15 mouse cellular contexts compared by ENCODE assay signal in the genomic region with DNA sequence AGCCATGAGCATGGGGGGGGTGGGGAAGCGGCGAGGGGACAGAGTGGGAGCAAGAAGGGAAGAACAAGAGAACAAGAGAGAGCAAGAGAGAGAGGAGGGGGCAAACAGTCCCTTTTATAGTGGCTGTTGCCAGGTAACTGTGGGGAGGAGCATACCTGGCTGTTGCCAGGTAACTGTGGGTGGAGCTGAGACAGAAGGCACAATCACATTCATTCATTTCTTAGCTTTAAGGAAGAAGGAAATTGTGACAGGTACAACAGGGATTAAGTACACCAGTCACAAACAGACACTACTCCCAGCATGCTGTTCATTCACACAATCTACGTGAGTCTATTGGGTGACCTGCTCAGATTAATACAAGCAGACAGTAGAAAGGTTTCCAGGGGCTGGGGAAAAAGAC.
DNase-seq lines count a peak whose midpoint lies in the region; ATAC-seq and TF ChIP-seq lines count a peak whose summit lies in the region.
"Had no signal": no experiment of that assay in that cellular context is flagged by ENCODE, and none has a peak within 500 bp of the region (broad histone marks: within the 10 kb centered on the region; RNA-seq: fewer than 3 reads in every experiment).

No protein-coding gene starts in this region.

- H3K4me2 ChIP-seq in forebrain, embryonic 16.5 days (ENCODE audit: low read length): no peak overlapping the region
- no peak overlapping the region for H3K4me2 ChIP-seq in lung, postnatal 0 days (replicated peaks; ENCODE audit: low read depth, low read length)
- no peak overlapping the region for H3K4me2 ChIP-seq in midbrain, embryonic 11.5 days
- no peak overlapping the region for H3K4me2 ChIP-seq in stomach, postnatal 0 days (replicated peaks; ENCODE audit: low read depth)
- H3K4me2 ChIP-seq: heart, embryonic 12.5 days; liver, embryonic 11.5 days; lung, embryonic 15.5 days had no signal

- no peak for TF ChIP-seq CTCF in lung, postnatal 0 days (IDR thresholded peaks at IDR 0.05)
- no peak for TF ChIP-seq CTCF in stomach, postnatal 0 days (IDR thresholded peaks at IDR 0.05; ENCODE audit: low read depth)

- WGBS in forebrain, embryonic 10.5 days: 31% methylated on average over 3 of the region's 3 CpGs
- WGBS in forebrain, embryonic 16.5 days: 48% methylated on average over 3 of the region's 3 CpGs
- 70% methylated on average over 3 of the region's 3 CpGs for WGBS in lung, postnatal 0 days
- 19% methylated on average over 3 of the region's 3 CpGs for WGBS in midbrain, embryonic 11.5 days
- 66% methylated on average over 3 of the region's 3 CpGs for WGBS in stomach, postnatal 0 days

- H3K27ac ChIP-seq in forebrain, embryonic 10.5 days: peak overlapping the region; percentile 92
- H3K27ac ChIP-seq in forebrain, embryonic 16.5 days (ENCODE audit: low read length): no peak overlapping the region
- no peak overlapping the region for H3K27ac ChIP-seq in lung, postnatal 0 days (ENCODE audit: low read length)
- H3K27ac ChIP-seq in midbrain, embryonic 11.5 days (ENCODE audit: low read depth, low read length): peak overlapping the region; percentile 98
- no peak overlapping the region for H3K27ac ChIP-seq in stomach, postnatal 0 days (replicated peaks)

- TF ChIP-seq EP300 in lung, postnatal 0 days (IDR thresholded peaks at IDR 0.05): no peak
- TF ChIP-seq EP300 in stomach, postnatal 0 days (optimal IDR thresholded peaks at IDR 0.05): no peak

- H3K27me3 ChIP-seq in forebrain, embryonic 10.5 days (ENCODE audit: poor library complexity, severe bottlenecking): peaks cover 23% of the 10 kb centered on the region; the same call in 1 of the 2 replicates
- 0 out of 2 replicates have a peak, but pooled peaks cover 2% of the 10 kb centered on the region for H3K27me3 ChIP-seq in forebrain, embryonic 16.5 days (replicated peaks; ENCODE audit: control insufficient read depth, insufficient read depth, low read length)
- H3K27me3 ChIP-seq in lung, postnatal 0 days (replicated peaks; ENCODE audit: insufficient read depth, low read length): no peaks in the 10 kb centered on the region
- no peaks in the 10 kb centered on the region for H3K27me3 ChIP-seq in midbrain, embryonic 11.5 days (ENCODE audit: control insufficient read depth, insufficient read depth, low read length)
- no peaks in the 10 kb centered on the region for H3K27me3 ChIP-seq in stomach, postnatal 0 days (ENCODE audit: control insufficient read depth, insufficient read depth, low read length)
- H3K27me3 ChIP-seq: heart, embryonic 12.5 days had no signal

- peaks cover 81% of the 10 kb centered on the region for H3K4me1 ChIP-seq in forebrain, embryonic 10.5 days
- peaks cover 26% of the 10 kb centered on the region for H3K4me1 ChIP-seq in forebrain, embryonic 16.5 days (replicated peaks; ENCODE audit: control insufficient read depth, insufficient read depth, low read length)
- 0 out of 2 replicates have a peak, but pooled peaks cover 7% of the 10 kb centered on the region for H3K4me1 ChIP-seq in lung, postnatal 0 days (ENCODE audit: insufficient read depth, low read depth, low read length)
- peaks cover 36% of the 10 kb centered on the region for H3K4me1 ChIP-seq in midbrain, embryonic 11.5 days (ENCODE audit: control insufficient read depth, insufficient read depth, low read length)
- no peaks in the 10 kb centered on the region for H3K4me1 ChIP-seq in stomach, postnatal 0 days (replicated peaks; ENCODE audit: control insufficient read depth, insufficient read depth)
- H3K4me1 ChIP-seq: megakaryocyte, embryonic 14.5 days had no signal

- ATAC-seq in forebrain, embryonic 16.5 days: no peak
- ATAC-seq in lung, postnatal 0 days: no peak
- no peak for ATAC-seq in midbrain, embryonic 11.5 days (ENCODE audit: low FRiP score)
- peak; percentile 59 for ATAC-seq in stomach, postnatal 0 days (ENCODE audit: low FRiP score, low TSS enrichment)

- H3K36me3 ChIP-seq in forebrain, embryonic 10.5 days (replicated peaks): no peaks in the 10 kb centered on the region
- H3K36me3 ChIP-seq in forebrain, embryonic 16.5 days (ENCODE audit: control insufficient read depth, insufficient read depth): no peaks in the 10 kb centered on the region
- no peaks in the 10 kb centered on the region for H3K36me3 ChIP-seq in lung, postnatal 0 days (ENCODE audit: insufficient read depth, low read length)
- H3K36me3 ChIP-seq in midbrain, embryonic 11.5 days (ENCODE audit: control insufficient read depth, insufficient read depth, low read length): no peaks in the 10 kb centered on the region
- no peaks in the 10 kb centered on the region for H3K36me3 ChIP-seq in stomach, postnatal 0 days (ENCODE audit: control insufficient read depth, insufficient read depth, low read length)
- H3K36me3 ChIP-seq: heart, embryonic 12.5 days; limb, embryonic 10.5 days; lung, embryonic 15.5 days had no signal

- no peak for DNase-seq in forebrain, embryonic 10.5 days (ENCODE audit: extremely low spot score, low spot score)
- peak; percentile 42 for DNase-seq in lung, postnatal 0 days (ENCODE audit: low spot score)
- DNase-seq in lung, postnatal 10 days: no peak
- DNase-seq in midbrain, embryonic 11.5 days (ENCODE audit: low spot score, missing footprints): no peak
- DNase-seq in stomach, postnatal 0 days (ENCODE audit: low spot score): no peak
- no peak for DNase-seq in urinary bladder, adult 2 months (ENCODE audit: low spot score)
- no peak for DNase-seq in left cerebral cortex, adult 9 months (ENCODE audit: low spot score in 2 of 2)

- no peaks in the 10 kb centered on the region for H3K9me3 ChIP-seq in forebrain, embryonic 10.5 days
- no peaks in the 10 kb centered on the region for H3K9me3 ChIP-seq in forebrain, embryonic 16.5 days (ENCODE audit: control insufficient read depth, low read length)
- no peaks in the 10 kb centered on the region for H3K9me3 ChIP-seq in lung, postnatal 0 days (ENCODE audit: low read length)
- H3K9me3 ChIP-seq in midbrain, embryonic 11.5 days (ENCODE audit: control insufficient read depth, low read length): no peaks in the 10 kb centered on the region
- no peaks in the 10 kb centered on the region for H3K9me3 ChIP-seq in stomach, postnatal 0 days (ENCODE audit: control insufficient read depth, low read length)
- H3K9me3 ChIP-seq: heart, embryonic 12.5 days; limb, embryonic 10.5 days; lung, embryonic 15.5 days; megakaryocyte, embryonic 14.5 days had no signal

- H3K9ac ChIP-seq in forebrain, embryonic 16.5 days (replicated peaks; ENCODE audit: low read depth, low read length): no peak overlapping the region
- no peak overlapping the region for H3K9ac ChIP-seq in lung, postnatal 0 days (replicated peaks; ENCODE audit: low read depth)
- no peak overlapping the region for H3K9ac ChIP-seq in midbrain, embryonic 11.5 days (ENCODE audit: low read length)
- no peak overlapping the region for H3K9ac ChIP-seq in stomach, postnatal 0 days (ENCODE audit: low read length)
- H3K9ac ChIP-seq: heart, embryonic 12.5 days; lung, embryonic 15.5 days had no signal

- H3K4me3 ChIP-seq in forebrain, embryonic 10.5 days: no peak overlapping the region
- no peak overlapping the region for H3K4me3 ChIP-seq in forebrain, embryonic 16.5 days (replicated peaks; ENCODE audit: low read length)
- H3K4me3 ChIP-seq in lung, postnatal 0 days (ENCODE audit: low read depth, low read length): no peak overlapping the region
- no peak overlapping the region for H3K4me3 ChIP-seq in midbrain, embryonic 11.5 days (ENCODE audit: low read depth, low read length)
- no peak overlapping the region for H3K4me3 ChIP-seq in stomach, postnatal 0 days (ENCODE audit: low read depth, low read length)
- H3K4me3 ChIP-seq: erythroblast, embryonic 14.5 days; heart, embryonic 12.5 days; layer of hippocampus, adult 2 months; limb, embryonic 10.5 days; lung, embryonic 15.5 days; megakaryocyte, embryonic 14.5 days had no signal

Comparison
In these comparisons a context has a peak if more than half of its experiments do, and no peak if none do; other contexts are left out.
1. H3K27ac ChIP-seq: peak in forebrain, embryonic 10.5 days (single experiment) and midbrain, embryonic 11.5 days (single experiment); none in forebrain, embryonic 16.5 days (single experiment), lung, postnatal 0 days (single experiment) and stomach, postnatal 0 days (single experiment).